Mouse (Mus musculus) bone marrow macrophage, adult 2 months (primary cell): ENCODE measurements around the gene Usp16. TPM values are rescaled to one million over a fixed set of nuclear protein-coding genes. Genes with fewer than 3 reads are reported as not detected.
A peak's percentile ranks its signal among the peaks of the same experiment; 100 is the strongest.

ENCODE experiments used
- H3K27ac ChIP-seq: 2 replicates; pipeline ENCODE4 v1.5.1; 2012; ENCODE audit warnings: low read depth, low read length; ENCODE audit not compliant: insufficient read depth
- H3K4me1 ChIP-seq: 2 replicates; pipeline ENCODE4 v1.6.1; 2012; ENCODE audit warnings: low read length; ENCODE audit not compliant: control insufficient read depth, insufficient read depth
- H3K4me3 ChIP-seq: 2 replicates; pipeline ENCODE4 v1.5.1; 2012; ENCODE audit warnings: mild to moderate bottlenecking, low read length, moderate library complexity; ENCODE audit not compliant: insufficient read depth
- CTCF ChIP-seq: IDR thresholded peaks from 2 replicates; pipeline ENCODE4 v1.5.1; 2012; ENCODE audit warnings: low read depth, mild to moderate bottlenecking, low read length, moderate library complexity
- POLR2A ChIP-seq: IDR thresholded peaks from 2 replicates; pipeline ENCODE4 v1.6.1; 2012; ENCODE audit warnings: mild to moderate bottlenecking, low read depth, low read length, borderline replicate concordance
- polyA plus RNA-seq: library from polyadenylated mRNA; stranded (reverse); fragments of >200 nt; gene quantifications from 2 replicates; pipeline ENCODE4 v1.2.4, GENCODE M21; 2012; ENCODE audit not compliant: missing spikeins, insufficient read depth, insufficient read length

Usp16 gene
- 33.4 and 43.6 TPM in 2 replicates for polyA plus RNA-seq

GRCm38 (mm10) chr16:87454419-87455179, at the start of gene Usp16:
TSS of gene Usp16 (plus strand) at chr16:87454703.
- Histone ChIP-seq H3K27ac (peak within 1 kb of the TSS; percentile 8; the same call in 1 of the 2 replicates), H3K4me3 (peak within 1 kb of the TSS; percentile 72), H3K4me1 (peaks cover 12% of the 10 kb centered on the region)
- TF ChIP-seq POLR2A = no peak

- Histone ChIP-seq H3K4me3 (no peak overlapping the region), H3K4me1 (no peaks in the 10 kb centered on the region; the same call in 1 of the 2 replicates), H3K27ac (no peak overlapping the region)
- TF ChIP-seq POLR2A (no peak), CTCF (0 out of 2 replicates have a peak, but pooled peaks have one; percentile 11)
Measured at GRCm38 (mm10) chr16:87405001-87405400, 49.5 kb upstream of the Usp16 start.

DNA sequence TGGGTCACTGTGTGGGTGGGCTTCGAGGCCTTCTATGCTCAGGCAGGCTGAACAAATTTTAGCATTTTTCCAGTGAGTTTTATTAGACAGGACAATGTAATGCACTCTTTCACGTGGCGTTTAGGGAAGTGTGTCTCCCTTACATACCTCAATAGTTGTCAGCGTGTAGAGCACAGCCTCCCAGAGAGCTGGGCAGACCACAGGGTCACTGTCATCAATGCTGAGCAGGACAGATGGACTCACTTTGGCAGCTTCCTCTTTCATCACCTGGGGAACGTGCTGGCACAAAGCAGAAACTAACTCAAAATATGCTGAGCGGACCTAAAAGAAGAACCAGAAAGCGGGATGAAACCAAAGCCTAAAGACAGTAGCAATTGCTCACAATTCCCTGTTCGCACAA, 33.8 kb upstream of the Usp16 start:
- H3K4me1 ChIP-seq = no peaks in the 10 kb centered on the region
- H3K27ac ChIP-seq = no peak overlapping the region
- no peak overlapping the region for H3K4me3 ChIP-seq
- no peak for TF ChIP-seq CTCF
- no peak for TF ChIP-seq POLR2A

- TF ChIP-seq POLR2A = no peak
- TF ChIP-seq CTCF = no peak
- peaks cover 3% of the 10 kb centered on the region; the same call in 1 of the 2 replicates for H3K4me1 ChIP-seq
- no peak overlapping the region for H3K4me3 ChIP-seq
- H3K27ac ChIP-seq = no peak overlapping the region
Measured at GRCm38 (mm10) chr16:87427516-87427915, 27.0 kb upstream of the Usp16 start.

- peak within 1 kb of the TSS; percentile 52 for H3K27ac ChIP-seq
- peaks cover 6% of the 10 kb centered on the region for H3K4me1 ChIP-seq
- TF ChIP-seq CTCF = no peak
- no peak for TF ChIP-seq POLR2A
- peak within 1 kb of the TSS; percentile 87 for H3K4me3 ChIP-seq
Measured at GRCm38 (mm10) chr16:87432033-87432814, 22.3 kb upstream of the Usp16 start, which contains the start of gene Ltn1. TSS of gene Ltn1 (minus strand) at chr16:87432612.

- peaks cover 6% of the 10 kb centered on the region for H3K4me1 ChIP-seq
- no peak overlapping the region for H3K4me3 ChIP-seq
- TF ChIP-seq POLR2A (no peak), CTCF (no peak)
- no peak overlapping the region for H3K27ac ChIP-seq
Measured at GRCm38 (mm10) chr16:87434266-87434665, 20.2 kb upstream of the Usp16 start.

DNA sequence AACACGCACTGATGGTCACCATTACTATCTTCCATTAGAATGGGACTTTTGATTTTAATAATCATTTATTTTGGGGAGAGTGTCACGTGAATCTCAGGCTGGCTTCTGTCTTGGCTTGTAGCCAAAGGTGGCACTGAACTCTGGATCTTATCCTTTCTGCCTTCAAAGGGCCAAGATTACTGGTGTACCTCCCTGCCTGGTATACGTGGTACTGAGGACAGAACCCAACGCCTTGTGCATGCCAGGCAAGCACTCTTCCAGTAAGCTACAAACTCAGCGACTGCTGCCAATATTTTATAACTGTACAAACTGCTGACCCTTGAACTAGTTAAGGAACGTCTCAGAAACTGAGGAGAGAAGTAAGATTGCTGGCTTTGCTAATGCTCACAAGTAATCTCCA, 19.6 kb upstream of the Usp16 start:
- no peak overlapping the region for H3K4me3 ChIP-seq
- TF ChIP-seq CTCF (no peak), POLR2A (no peak)
- H3K4me1 ChIP-seq = peaks cover 3% of the 10 kb centered on the region; the same call in 1 of the 2 replicates
- no peak overlapping the region for H3K27ac ChIP-seq

DNA sequence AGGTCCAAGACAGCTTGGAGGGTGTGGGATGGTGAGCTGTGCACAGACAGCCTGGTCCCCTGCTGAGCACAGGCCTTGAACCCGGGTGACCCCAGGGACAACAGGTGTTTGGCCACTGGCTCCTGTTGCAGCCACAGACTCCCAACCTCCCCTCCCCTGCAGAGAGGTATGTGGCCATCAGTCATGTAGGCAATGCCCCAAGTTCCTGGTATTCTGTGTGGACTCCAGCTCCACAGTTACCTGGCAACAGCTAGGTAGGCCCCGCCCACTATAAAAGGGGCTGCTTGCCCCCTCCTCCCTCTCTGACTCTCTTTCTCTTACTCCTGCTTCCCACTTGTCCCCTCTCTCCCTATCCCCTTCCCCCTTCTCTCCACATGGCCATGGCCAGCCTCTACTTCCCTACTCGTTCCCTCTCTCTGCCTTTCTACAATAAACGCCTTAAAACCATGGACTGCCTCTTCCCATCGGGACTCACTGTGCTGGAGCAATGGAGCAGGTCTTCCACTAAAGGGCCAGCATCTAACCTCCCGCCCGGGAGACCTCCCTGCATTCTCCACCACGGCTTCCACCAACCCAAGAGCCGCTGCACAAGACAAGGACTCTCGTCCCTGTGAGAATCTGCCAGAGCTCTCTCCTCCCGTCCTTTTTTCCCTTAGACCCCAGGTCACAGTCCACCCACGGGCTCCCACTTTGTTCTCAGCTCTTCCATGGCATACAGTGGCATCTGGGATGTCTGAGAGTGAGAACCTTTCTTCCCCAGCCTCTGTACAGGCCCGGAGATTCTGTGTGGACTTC, 18.9 kb upstream of the Usp16 start:
- TF ChIP-seq POLR2A = no peak
- Histone ChIP-seq H3K4me3 (no peak overlapping the region), H3K27ac (no peak overlapping the region), H3K4me1 (peaks cover 3% of the 10 kb centered on the region; the same call in 1 of the 2 replicates)

DNA sequence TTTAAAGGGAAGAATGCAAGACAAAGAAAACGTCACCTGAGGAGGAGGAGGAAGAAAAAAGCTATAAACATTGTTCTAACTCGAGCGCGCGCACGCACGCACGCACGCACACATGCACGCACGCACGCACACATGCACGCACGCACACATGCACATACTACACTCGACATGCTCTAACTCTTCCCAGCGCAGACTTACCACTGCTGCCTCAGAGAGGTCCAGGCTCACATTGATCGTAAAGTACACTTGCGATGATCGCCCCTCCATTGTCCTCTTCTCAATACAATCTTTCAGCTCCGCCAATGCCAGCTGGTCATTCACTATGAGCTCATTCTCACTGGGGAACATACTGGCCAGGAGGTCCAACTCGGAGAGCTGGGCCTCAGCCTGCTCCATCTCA, 17.4 kb upstream of the Usp16 start:
- Histone ChIP-seq H3K27ac (no peak overlapping the region), H3K4me3 (no peak overlapping the region)
- TF ChIP-seq CTCF (no peak), POLR2A (no peak)

More for the DNA sequence above, 17.4 kb upstream of the Usp16 start:
- H3K4me1 ChIP-seq = peaks cover 8% of the 10 kb centered on the region; the same call in 1 of the 2 replicates
